Mouse (Mus musculus) megakaryocyte progenitor cell, adult 5-6 weeks (primary cell): ENCODE measurements around the gene Hpse. TPM values are rescaled to one million over a fixed set of nuclear protein-coding genes. Genes with fewer than 3 reads are reported as not detected.
A peak's percentile ranks its signal among the peaks of the same experiment; 100 is the strongest.

Experiments used
- ATAC-seq: replicated peaks from 2 replicates; pipeline ENCODE4 v1.8.0; 2016; ENCODE audit warnings: mild to moderate bottlenecking, moderate TSS enrichment, inconsistent platforms; ENCODE audit not compliant: poor library complexity
- total RNA-seq, 2 experiments: library from RNA; stranded (forward) in 1 of 2; stranded (reverse) in 1 of 2; fragments of 157-497, 149-512 nt in 1 of 2; fragments of 200-1000 nt in 1 of 2; gene quantifications; 2 replicates each; pipeline versions ENCODE4 v1.2.3 to v1.2.4; 2015 to 2017

The Hpse gene
- total RNA-seq (2015), result 20.9 and 26.2 TPM in 2 replicates
- total RNA-seq (2017), result 24.9 and 25.6 TPM in 2 replicates

GRCm38 (mm10) chr5:100719235-100720088, at the start of gene Hpse:
Hpse (minus strand) TSS chr5:100719716.
- peak; percentile 59 for ATAC-seq

DNA sequence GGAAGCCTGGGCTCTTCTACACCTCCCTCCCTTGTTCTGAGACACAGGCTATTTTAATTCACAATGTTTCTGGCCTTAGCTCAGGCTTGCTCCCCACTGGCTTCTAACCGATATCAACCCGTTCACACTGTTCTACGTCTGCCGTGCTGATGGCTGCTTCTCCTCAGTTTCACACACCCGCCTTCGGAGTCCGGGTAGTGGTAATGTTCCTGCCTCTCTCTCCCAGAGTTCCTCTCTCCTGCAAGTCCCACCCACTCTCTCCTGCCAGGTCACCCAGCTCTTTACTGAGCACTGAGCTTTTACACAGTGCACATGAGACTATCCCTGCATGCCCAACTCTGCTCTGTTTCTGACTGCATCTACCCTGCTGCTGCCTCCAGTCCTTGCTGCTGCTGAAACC, 46.5 kb upstream of the Hpse start:
- no peak for ATAC-seq

DNA sequence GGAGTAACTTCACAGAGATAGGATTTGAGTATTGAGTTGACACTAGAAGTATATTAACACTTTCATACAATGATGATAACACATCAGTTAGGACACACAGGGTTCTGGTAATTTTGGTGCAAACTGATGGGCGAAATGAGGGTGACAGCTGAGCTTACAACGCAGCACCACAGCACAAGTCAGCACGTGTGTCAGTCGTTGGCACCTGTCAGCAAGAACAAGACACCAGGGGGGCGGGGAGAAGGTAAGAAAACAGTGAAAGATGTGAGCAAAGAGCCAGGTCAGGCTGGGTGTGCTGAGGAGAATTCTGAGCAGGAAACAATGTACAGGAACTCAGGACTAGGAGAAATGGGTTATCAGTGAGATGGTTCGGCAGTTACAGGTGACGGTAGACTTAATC, 42.2 kb upstream of the Hpse start:
- ATAC-seq, result no peak

DNA sequence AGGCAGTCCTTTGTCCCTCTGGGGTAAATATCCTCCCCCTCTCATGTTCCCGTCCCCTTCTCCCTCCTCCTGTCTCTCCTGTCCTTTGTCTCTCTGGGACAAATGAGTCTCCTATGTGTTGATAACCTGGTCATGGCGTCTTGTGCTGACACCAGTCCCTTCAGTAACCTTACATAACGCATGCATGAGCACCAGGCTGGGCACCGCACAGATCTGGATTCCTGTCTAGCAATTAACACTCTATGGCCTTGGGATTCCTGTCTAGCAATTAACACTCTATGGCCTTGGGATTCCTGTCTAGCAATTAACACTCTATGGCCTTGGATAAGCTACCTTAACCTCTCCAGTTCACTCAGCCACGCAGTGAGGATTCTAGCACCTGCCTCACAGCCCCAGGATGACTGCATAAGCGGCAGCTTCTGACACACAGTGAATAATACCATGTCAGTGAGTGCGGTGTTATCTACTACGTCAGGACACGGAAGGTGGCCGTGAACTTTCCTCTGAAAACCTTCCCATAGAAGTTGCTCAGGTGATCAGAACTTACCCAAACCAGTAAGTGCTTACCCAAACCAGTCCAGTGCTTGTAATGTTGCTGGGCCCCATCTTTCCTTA, 40.6 kb upstream of the Hpse start:
- no peak for ATAC-seq

- no peak for ATAC-seq
Observed at GRCm38 (mm10) chr5:100758121-100758520, 38.6 kb upstream of the Hpse start.

- peak; percentile 35 for ATAC-seq
Observed at GRCm38 (mm10) chr5:100753407-100753806, 33.9 kb upstream of the Hpse start.

DNA sequence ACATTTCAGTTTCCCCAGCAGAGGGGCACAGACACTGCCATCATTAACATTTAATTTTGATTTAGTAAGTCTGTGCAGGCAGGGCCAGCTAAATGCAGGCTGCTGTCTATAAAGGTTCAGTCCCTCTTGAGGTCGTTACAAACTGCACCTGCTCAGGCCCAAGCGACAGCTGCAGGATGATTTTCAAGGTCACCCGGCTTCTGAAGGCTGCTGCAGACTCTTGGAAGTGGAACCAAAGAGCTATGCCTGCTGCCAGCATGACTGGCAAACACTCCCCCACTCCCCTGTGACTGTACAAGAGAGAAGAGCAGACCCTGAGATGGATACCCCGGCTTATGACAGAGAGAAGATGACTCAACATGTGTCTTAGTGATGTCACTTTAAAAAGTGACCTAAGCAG, 32.1 kb upstream of the Hpse start:
- no peak for ATAC-seq

- ATAC-seq, result peak; percentile 97
Observed at GRCm38 (mm10) chr5:100750617-100751255, 31.2 kb upstream of the Hpse start.

DNA sequence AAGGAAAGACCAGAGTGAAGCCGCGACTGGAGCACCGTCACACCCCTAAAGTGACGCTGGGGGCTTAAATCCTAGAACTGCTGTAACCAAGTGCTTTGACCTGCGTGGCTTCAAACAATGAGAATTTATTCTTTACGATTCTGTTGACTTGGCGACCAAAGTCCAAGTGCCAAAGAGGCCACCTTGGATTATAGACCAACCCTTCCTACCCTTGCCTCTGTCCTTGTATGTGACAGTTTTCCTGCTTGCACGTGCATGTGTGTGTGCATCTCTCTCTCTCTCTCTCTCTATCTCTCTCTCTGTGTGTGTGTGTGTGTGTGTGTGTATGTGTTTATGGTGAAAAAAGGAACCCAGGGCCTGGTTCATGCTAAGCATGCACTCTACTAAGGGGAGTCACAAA, 19.3 kb upstream of the Hpse start:
- ATAC-seq, result no peak

GRCm38 (mm10) chr5:100736919-100737318, 17.4 kb upstream of the Hpse start:
- ATAC-seq, result peak; percentile 23; the same call in 1 of the 2 replicates

- ATAC-seq, result peak; percentile 65
Observed at GRCm38 (mm10) chr5:100734535-100734934, 15.0 kb upstream of the Hpse start.

DNA sequence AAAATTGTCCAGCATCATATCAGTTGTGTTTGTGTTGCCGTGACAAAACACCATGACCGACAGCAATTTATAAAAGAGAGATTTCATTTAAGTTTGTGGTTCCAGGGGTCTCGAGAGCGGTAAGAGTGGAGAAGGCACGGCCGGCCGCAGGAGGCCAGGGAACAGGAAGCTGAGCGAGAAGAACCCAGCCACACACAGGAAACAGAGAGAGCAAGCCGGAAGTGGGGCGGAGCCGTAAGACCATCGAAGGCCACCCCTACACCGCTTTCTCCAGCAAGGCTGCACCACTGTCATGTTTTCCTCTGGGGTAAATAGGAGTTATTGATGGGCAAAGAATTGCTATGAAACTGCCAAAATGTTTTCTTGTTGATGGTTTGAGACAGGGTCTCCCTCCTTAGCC, 9.2 kb upstream of the Hpse start:
- peak; percentile 99 for ATAC-seq

DNA sequence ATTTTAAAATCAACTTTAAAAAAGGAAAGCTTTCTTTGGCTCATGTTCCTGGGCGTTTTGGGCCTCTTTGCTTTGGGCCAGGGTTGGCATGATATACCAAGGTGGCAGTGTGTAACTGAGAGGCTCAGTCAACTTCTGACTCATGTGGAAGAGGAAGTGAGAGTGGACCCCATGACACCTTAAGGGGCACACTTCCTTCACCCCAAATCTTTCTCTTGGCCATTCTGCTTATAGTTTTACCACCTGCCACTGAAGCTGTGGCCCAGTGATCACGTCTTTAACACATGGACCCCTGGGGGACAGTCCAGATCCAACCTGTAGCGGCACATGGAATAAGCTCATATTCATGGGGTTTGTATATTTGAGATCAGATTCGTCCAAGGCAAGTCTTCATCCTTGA, 6.5 kb upstream of the Hpse start:
- ATAC-seq, result peak; percentile 77

DNA sequence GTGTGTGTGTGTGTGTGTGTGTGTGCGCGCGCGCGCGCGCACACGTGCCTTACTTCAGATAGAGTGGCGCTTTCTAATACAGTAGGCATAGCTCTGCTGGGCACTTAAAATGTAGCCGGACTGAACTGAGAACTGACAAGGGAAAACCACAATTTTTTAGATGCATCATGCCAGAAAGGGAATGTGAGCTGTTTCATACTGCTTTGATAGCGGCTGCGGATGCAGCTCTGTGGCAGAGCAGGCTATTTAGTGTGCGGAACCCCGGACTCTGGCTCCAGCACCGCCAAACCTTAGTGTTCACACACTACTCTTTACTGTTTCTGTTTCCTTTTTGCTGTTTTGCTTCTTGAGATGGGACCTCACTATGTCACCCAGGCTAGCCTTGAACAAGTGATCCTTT, 2.8 kb downstream of the Hpse start:
- peak; percentile 40 for ATAC-seq

GRCm38 (mm10) chr5:100711219-100711618, 8.3 kb downstream of the Hpse start:
- no peak for ATAC-seq

GRCm38 (mm10) chr5:100710012-100710411, 9.5 kb downstream of the Hpse start:
- no peak for ATAC-seq

DNA sequence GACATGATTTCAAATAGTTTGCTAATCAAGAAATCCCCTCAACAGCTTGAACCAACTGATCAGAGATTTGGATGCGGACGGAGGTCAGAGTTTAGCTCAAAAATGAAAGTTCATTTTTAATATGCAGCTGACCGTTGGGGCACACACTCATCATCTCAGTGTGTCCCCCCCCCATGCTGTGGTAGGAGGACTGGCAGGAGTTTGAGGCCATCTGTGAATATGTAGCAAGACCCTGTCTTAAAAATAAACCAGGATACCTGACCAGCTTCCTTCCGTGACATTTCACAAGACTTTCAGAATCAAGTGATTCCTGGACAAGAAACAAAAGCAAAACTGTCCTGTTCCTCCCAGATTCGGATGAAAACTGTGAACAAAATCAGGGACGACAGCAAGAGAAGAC, 10.5 kb downstream of the Hpse start:
- peak; percentile 80 for ATAC-seq

GRCm38 (mm10) chr5:100706675-100707074, 12.8 kb downstream of the Hpse start:
- ATAC-seq, result 0 out of 2 replicates have a peak, but pooled peaks have one; percentile 20

DNA sequence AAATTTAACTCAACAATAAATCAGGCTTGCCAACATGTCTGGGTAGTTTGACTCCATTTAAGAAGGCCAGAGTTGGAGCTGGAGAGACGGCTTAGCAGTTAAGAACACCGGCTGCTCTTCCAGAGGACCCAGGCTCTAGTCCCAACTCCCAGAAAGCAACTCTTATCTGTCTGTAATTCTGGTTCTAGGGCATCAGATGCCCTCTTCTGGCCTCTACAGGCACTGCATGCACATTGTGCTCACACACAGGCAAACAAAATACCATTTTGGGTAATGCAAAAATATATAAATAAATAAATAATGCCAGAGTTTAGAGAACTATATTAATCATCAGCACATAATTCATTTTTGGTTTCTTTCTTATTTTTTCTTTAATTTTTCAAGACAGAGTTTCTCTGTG, 15.2 kb downstream of the Hpse start:
- no peak for ATAC-seq

- ATAC-seq, result peak; percentile 50
Observed at GRCm38 (mm10) chr5:100702325-100702724, 17.2 kb downstream of the Hpse start.

DNA sequence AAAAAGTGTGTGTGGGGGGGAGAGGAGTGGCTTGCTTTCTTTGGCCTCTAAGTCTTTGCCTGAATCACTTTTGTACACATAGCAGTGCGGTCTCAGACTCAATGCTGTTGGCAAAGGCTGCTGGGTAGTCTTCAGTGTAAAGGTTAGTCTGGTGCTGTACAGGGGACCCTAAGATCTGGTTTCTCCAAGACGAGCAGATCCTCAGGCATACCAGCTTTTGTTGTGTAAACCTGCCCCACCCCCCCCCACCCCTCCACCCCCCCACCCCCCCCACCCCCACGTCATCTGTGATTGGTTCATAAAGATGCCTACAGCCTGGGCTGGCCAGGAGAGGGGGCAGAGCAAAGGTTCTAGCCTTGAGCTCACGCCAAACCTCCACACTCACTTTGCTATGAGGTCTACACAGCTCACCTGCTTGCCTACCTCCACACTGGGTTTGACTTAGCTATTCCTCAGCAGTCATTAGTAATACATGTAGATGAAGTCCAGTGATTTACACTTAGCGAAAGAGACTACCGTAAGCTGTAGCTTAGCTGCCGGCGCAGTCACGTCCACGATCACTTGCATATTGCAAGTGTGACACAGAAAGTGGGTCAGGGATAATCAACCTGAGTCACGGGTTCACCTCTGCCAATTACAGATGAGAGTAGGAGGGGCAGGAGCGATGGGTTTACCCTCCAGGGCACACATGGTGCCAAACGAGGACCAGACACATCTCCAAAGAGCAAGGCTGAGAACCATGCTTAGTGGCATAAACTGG, 18.5 kb downstream of the Hpse start:
- ATAC-seq, result no peak
